9 mouse cellular contexts compared by ENCODE assay signal in genomic region chr16:10073158-10073557, GRCm38 (mm10).
DNase-seq lines count a peak whose midpoint lies in the region; ATAC-seq and TF ChIP-seq lines count a peak whose summit lies in the region.
"Had no signal": no experiment of that assay in that cellular context is flagged by ENCODE, and none has a peak within 500 bp of the region (broad histone marks: within the 10 kb centered on the region; RNA-seq: fewer than 3 reads in every experiment).

No protein-coding gene starts in this region.

- DNase-seq in forebrain, embryonic 10.5 days (ENCODE audit: extremely low spot score, low spot score): peak; percentile 69
- DNase-seq in urinary bladder, postnatal 36 days (ENCODE audit: low spot score in 2 of 2): peak; percentile 5 to 6
- DNase-seq in urinary bladder, postnatal 4 days (ENCODE audit: low spot score in 2 of 2): no peak
- peak; percentile 75 for DNase-seq in embryo, embryonic 11 days
- peak; percentile 71 for DNase-seq in kidney, postnatal 0 days (ENCODE audit: low spot score)
- peak; percentile 17 for DNase-seq in lung, adult 2 months
- DNase-seq in right cerebral cortex, postnatal 25 days: peak; percentile 71

- no peak overlapping the region for H3K9ac ChIP-seq in forebrain, embryonic 12.5 days
- no peak overlapping the region for H3K9ac ChIP-seq in kidney, postnatal 0 days (ENCODE audit: low read depth, low read length)
- H3K9ac ChIP-seq: limb, embryonic 15.5 days had no signal

- no peaks in the 10 kb centered on the region for H3K9me3 ChIP-seq in forebrain, embryonic 10.5 days
- no peaks in the 10 kb centered on the region for H3K9me3 ChIP-seq in forebrain, embryonic 12.5 days
- no peaks in the 10 kb centered on the region for H3K9me3 ChIP-seq in kidney, postnatal 0 days (replicated peaks; ENCODE audit: low read length)
- H3K9me3 ChIP-seq: limb, embryonic 15.5 days had no signal

- TF ChIP-seq CTCF in kidney, postnatal 0 days (IDR thresholded peaks at IDR 0.05; ENCODE audit: low read depth): peak; percentile 83
- TF ChIP-seq CTCF in lung, adult 2 months (IDR thresholded peaks at IDR 0.05; ENCODE audit: insufficient read depth, low read length): peak; percentile 71

- H3K27me3 ChIP-seq in forebrain, embryonic 10.5 days (ENCODE audit: poor library complexity, severe bottlenecking): no peaks in the 10 kb centered on the region
- no peaks in the 10 kb centered on the region for H3K27me3 ChIP-seq in forebrain, embryonic 12.5 days
- no peaks in the 10 kb centered on the region for H3K27me3 ChIP-seq in kidney, postnatal 0 days (ENCODE audit: insufficient read depth, low read length)
- H3K27me3 ChIP-seq: limb, embryonic 15.5 days had no signal

- no peak overlapping the region for H3K4me2 ChIP-seq in forebrain, embryonic 12.5 days
- no peak overlapping the region for H3K4me2 ChIP-seq in kidney, postnatal 0 days (ENCODE audit: low read length)
- H3K4me2 ChIP-seq: limb, embryonic 15.5 days had no signal

- TF ChIP-seq POLR2A in lung, adult 2 months (IDR thresholded peaks at IDR 0.05; ENCODE audit: borderline replicate concordance, extremely low read depth, low read depth, low read length): no peak

- no peak overlapping the region for H3K4me3 ChIP-seq in forebrain, embryonic 10.5 days
- H3K4me3 ChIP-seq in forebrain, embryonic 12.5 days (replicated peaks): no peak overlapping the region
- H3K4me3 ChIP-seq in kidney, postnatal 0 days (replicated peaks; ENCODE audit: low read depth, low read length): no peak overlapping the region
- no peak overlapping the region for H3K4me3 ChIP-seq in lung, adult 2 months (replicated peaks; ENCODE audit: extremely low read depth, low read depth, low read length)
- H3K4me3 ChIP-seq: limb, embryonic 15.5 days had no signal

- H3K36me3 ChIP-seq in forebrain, embryonic 10.5 days (replicated peaks): no peaks in the 10 kb centered on the region
- H3K36me3 ChIP-seq in forebrain, embryonic 12.5 days (replicated peaks): no peaks in the 10 kb centered on the region
- H3K36me3 ChIP-seq in kidney, postnatal 0 days (ENCODE audit: insufficient read depth, low read length): no peaks in the 10 kb centered on the region
- H3K36me3 ChIP-seq: limb, embryonic 15.5 days had no signal

- no peak for ATAC-seq in forebrain, embryonic 12.5 days (ENCODE audit: low FRiP score)
- no peak for ATAC-seq in kidney, postnatal 0 days (replicated peaks; ENCODE audit: low FRiP score, low read depth)

- H3K27ac ChIP-seq in forebrain, embryonic 10.5 days: no peak overlapping the region
- no peak overlapping the region for H3K27ac ChIP-seq in forebrain, embryonic 12.5 days
- H3K27ac ChIP-seq in kidney, postnatal 0 days: no peak overlapping the region
- H3K27ac ChIP-seq: limb, embryonic 15.5 days had no signal

- no peaks in the 10 kb centered on the region for H3K4me1 ChIP-seq in forebrain, embryonic 10.5 days
- no peaks in the 10 kb centered on the region for H3K4me1 ChIP-seq in forebrain, embryonic 12.5 days
- no peaks in the 10 kb centered on the region for H3K4me1 ChIP-seq in kidney, postnatal 0 days (replicated peaks; ENCODE audit: insufficient read depth, low read length)
- no peaks in the 10 kb centered on the region for H3K4me1 ChIP-seq in lung, adult 2 months (ENCODE audit: control insufficient read depth, insufficient read depth, low read length)
- H3K4me1 ChIP-seq: limb, embryonic 15.5 days had no signal

- WGBS in forebrain, embryonic 10.5 days: 27% methylated on average over 6 of the region's 6 CpGs
- WGBS in forebrain, embryonic 12.5 days: 20% methylated on average over 6 of the region's 6 CpGs
- 28% methylated on average over 6 of the region's 6 CpGs for WGBS in kidney, postnatal 0 days
- WGBS in lung, adult 2 months: 32% methylated on average over 6 of the region's 6 CpGs

Comparison
In these comparisons a context has a peak if more than half of its experiments do, and no peak if none do; other contexts are left out.
1. DNase-seq: peak in forebrain, embryonic 10.5 days (single experiment), urinary bladder, postnatal 36 days (2 of 2), embryo, embryonic 11 days (single experiment), kidney, postnatal 0 days (single experiment), lung, adult 2 months (single experiment) and right cerebral cortex, postnatal 25 days (single experiment); none in urinary bladder, postnatal 4 days (0 of 2).